Mouse (Mus musculus) G1E (cell line): ENCODE results near the gene Dstn.

Experiments
- CTCF ChIP-seq: IDR thresholded peaks from 2 replicates; pipeline ENCODE4 v1.5.1; 2012; ENCODE audit warnings: low read depth, low read length, inconsistent platforms, mixed read lengths
- GATA1 ChIP-seq: IDR thresholded peaks from 2 replicates; pipeline ENCODE4 v1.6.1; 2012; ENCODE audit warnings: borderline replicate concordance, low read length, inconsistent platforms, mixed read lengths
- POLR2AphosphoS5 ChIP-seq: IDR thresholded peaks from 2 replicates; pipeline ENCODE4 v1.6.1; 2012; ENCODE audit warnings: low read depth, low read length, inconsistent platforms; ENCODE audit not compliant: insufficient replicate concordance
- TAL1 ChIP-seq: conservative IDR thresholded peaks from 2 replicates; pipeline ENCODE4 v1.6.1; 2012; ENCODE audit warnings: low read depth, low read length, inconsistent platforms, mixed read lengths

DNA sequence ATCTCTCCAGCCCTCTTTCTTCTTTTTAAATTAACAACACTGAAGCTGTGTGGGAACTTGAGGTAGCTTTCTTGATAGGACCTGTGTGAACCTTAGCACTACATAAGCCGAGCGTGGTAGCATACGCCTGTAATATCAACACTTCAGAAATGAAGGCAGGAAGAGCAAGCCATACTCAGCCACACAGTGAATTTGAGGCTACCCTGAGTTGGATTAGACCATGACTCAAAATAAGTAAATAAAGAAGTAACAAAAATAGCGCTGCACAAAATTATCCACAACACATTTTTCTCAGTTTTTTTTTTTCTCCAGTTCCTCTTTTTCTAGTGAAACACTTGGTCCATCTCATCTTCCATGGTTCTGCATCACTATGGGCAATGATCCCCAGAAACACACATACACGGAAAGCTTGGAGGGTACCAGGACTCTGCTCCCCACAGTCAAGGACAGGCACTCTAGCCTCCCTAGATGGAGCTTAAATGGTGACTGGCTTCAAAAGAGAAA lies 60.1 kb downstream of the Dstn start:
- TF ChIP-seq CTCF: no peak
- no peak for TF ChIP-seq GATA1
- TF ChIP-seq POLR2AphosphoS5: no peak
- no peak for TF ChIP-seq TAL1
